Comparison of ENCODE assay signal across 9 mouse cellular contexts in genomic region chr2:10081453-10082080, GRCm38 (mm10). TPM values are rescaled to one million over a fixed set of nuclear protein-coding genes. Genes with fewer than 3 reads are reported as not detected.
DNase-seq lines count a peak whose midpoint lies in the region; ATAC-seq and TF ChIP-seq lines count a peak whose summit lies in the region.
"Had no signal": no experiment of that assay in that cellular context is flagged by ENCODE, and none has a peak within 500 bp of the region (broad histone marks: within the 10 kb centered on the region; RNA-seq: fewer than 3 reads in every experiment).

No protein-coding gene starts in this region.

- peak overlapping the region; percentile 72 for H3K4me2 ChIP-seq in kidney, postnatal 0 days (ENCODE audit: low read length)
- peak overlapping the region; percentile 70 for H3K4me2 ChIP-seq in neural tube, embryonic 12.5 days (replicated peaks)

- TF ChIP-seq CTCF in kidney, postnatal 0 days (IDR thresholded peaks at IDR 0.05; ENCODE audit: low read depth): no peak

- no peak for ATAC-seq in kidney, postnatal 0 days (replicated peaks; ENCODE audit: low FRiP score, low read depth)
- ATAC-seq in erythroblast, adult 5-6 weeks (replicated peaks; ENCODE audit: low FRiP score, poor library complexity, severe bottlenecking): peak; percentile 55
- ATAC-seq in neural tube, embryonic 12.5 days (ENCODE audit: low FRiP score, low read depth): no peak

- H3K4me3 ChIP-seq in kidney, postnatal 0 days (replicated peaks; ENCODE audit: low read depth, low read length): peak overlapping the region; percentile 83
- peak overlapping the region; percentile 92 for H3K4me3 ChIP-seq in limb, embryonic 10.5 days
- H3K4me3 ChIP-seq in neural tube, embryonic 12.5 days: no peak overlapping the region

- H3K27ac ChIP-seq in kidney, postnatal 0 days: no peak overlapping the region
- no peak overlapping the region for H3K27ac ChIP-seq in limb, embryonic 10.5 days
- no peak overlapping the region for H3K27ac ChIP-seq in neural tube, embryonic 12.5 days

- H3K27me3 ChIP-seq in kidney, postnatal 0 days (ENCODE audit: insufficient read depth, low read length): no peaks in the 10 kb centered on the region
- H3K27me3 ChIP-seq in limb, embryonic 10.5 days (ENCODE audit: low read depth, poor library complexity, severe bottlenecking): no peaks in the 10 kb centered on the region
- no peaks in the 10 kb centered on the region for H3K27me3 ChIP-seq in neural tube, embryonic 12.5 days (replicated peaks)

- 86% methylated on average over 5 of the region's 5 CpGs for WGBS in kidney, postnatal 0 days
- WGBS in limb, embryonic 10.5 days: 83% methylated on average over 5 of the region's 5 CpGs
- 89% methylated on average over 5 of the region's 5 CpGs for WGBS in neural tube, embryonic 12.5 days

- DNase-seq in kidney, postnatal 0 days (ENCODE audit: low spot score): no peak
- DNase-seq in kidney, postnatal 4 days: no peak
- DNase-seq in limb, embryonic 10.5 days (ENCODE audit: low spot score): no peak
- DNase-seq in right cerebral cortex, postnatal 25 days: no peak
- DNase-seq in kidney, postnatal 10 days: no peak
- DNase-seq in layer of hippocampus, adult 9-10 months (ENCODE audit: low spot score): no peak
- DNase-seq: thymus, postnatal 4 days had no signal

- H3K4me1 ChIP-seq in kidney, postnatal 0 days (replicated peaks; ENCODE audit: insufficient read depth, low read length): peaks cover 18% of the 10 kb centered on the region; the same call in 1 of the 2 replicates
- H3K4me1 ChIP-seq in limb, embryonic 10.5 days: peaks cover 22% of the 10 kb centered on the region
- H3K4me1 ChIP-seq in neural tube, embryonic 12.5 days: peaks cover 24% of the 10 kb centered on the region

- H3K9me3 ChIP-seq in kidney, postnatal 0 days (replicated peaks; ENCODE audit: low read length): no peaks in the 10 kb centered on the region
- H3K9me3 ChIP-seq in limb, embryonic 10.5 days (replicated peaks): no peaks in the 10 kb centered on the region
- no peaks in the 10 kb centered on the region for H3K9me3 ChIP-seq in neural tube, embryonic 12.5 days

- 0 out of 2 replicates have a peak, but pooled peaks cover 6% of the 10 kb centered on the region for H3K36me3 ChIP-seq in kidney, postnatal 0 days (ENCODE audit: insufficient read depth, low read length)
- peaks cover 40% of the 10 kb centered on the region for H3K36me3 ChIP-seq in limb, embryonic 10.5 days
- peaks cover 10% of the 10 kb centered on the region; the same call in 1 of the 2 replicates for H3K36me3 ChIP-seq in neural tube, embryonic 12.5 days

- H3K9ac ChIP-seq in kidney, postnatal 0 days (ENCODE audit: low read depth, low read length): no peak overlapping the region
- H3K9ac ChIP-seq in neural tube, embryonic 12.5 days: peak overlapping the region; percentile 80; the same call in 1 of the 2 replicates

RNA-seq across cellular contexts. Expression of gene Kin, which starts 1.2 kb away (rescaled TPM):
- polyA plus RNA-seq in kidney, postnatal 0 days (2015; fragmentation: Nextera tagmentation; extraction: Ambion mirVana): 28.3 TPM in 2 replicates
- total RNA-seq in erythroblast, adult 5-6 weeks (2015; ENCODE audit: low replicate concordance): 75.3 and 77.3 TPM in 2 replicates
- total RNA-seq in erythroblast, adult 5-6 weeks (2017; ENCODE audit: low replicate concordance): 149 and 186 TPM in 2 replicates
- 32.2 and 35.0 TPM in 2 replicates for polyA plus RNA-seq in limb, embryonic 10.5 days (2016; fragmentation: Nextera tagmentation; extraction: Ambion mirVana)
- polyA plus RNA-seq in neural tube, embryonic 12.5 days (2016; fragmentation: Nextera tagmentation; extraction: Ambion mirVana): 37.9 and 40.6 TPM in 2 replicates

RNA-seq across cellular contexts. Expression of gene Atp5c1, which starts 1.3 kb away (rescaled TPM):
- polyA plus RNA-seq in kidney, postnatal 0 days (2015; fragmentation: Nextera tagmentation; extraction: Ambion mirVana): 1,000 and 1,009 TPM in 2 replicates
- 157 and 158 TPM in 2 replicates for total RNA-seq in erythroblast, adult 5-6 weeks (2015; ENCODE audit: low replicate concordance)
- total RNA-seq in erythroblast, adult 5-6 weeks (2017; ENCODE audit: low replicate concordance): 107 and 112 TPM in 2 replicates
- 543 and 559 TPM in 2 replicates for polyA plus RNA-seq in limb, embryonic 10.5 days (2016; fragmentation: Nextera tagmentation; extraction: Ambion mirVana)
- polyA plus RNA-seq in neural tube, embryonic 12.5 days (2016; fragmentation: Nextera tagmentation; extraction: Ambion mirVana): 474 and 482 TPM in 2 replicates

RNA-seq across cellular contexts. Expression of gene Taf3, which starts 33.2 kb away (rescaled TPM):
- 12.6 and 13.7 TPM in 2 replicates for polyA plus RNA-seq in kidney, postnatal 0 days (2015; fragmentation: Nextera tagmentation; extraction: Ambion mirVana)
- total RNA-seq in erythroblast, adult 5-6 weeks (2015; ENCODE audit: low replicate concordance): 5.9 and 9.6 TPM in 2 replicates
- total RNA-seq in erythroblast, adult 5-6 weeks (2017; ENCODE audit: low replicate concordance): 3.5 and 3.8 TPM in 2 replicates
- 15.1 and 16.3 TPM in 2 replicates for polyA plus RNA-seq in limb, embryonic 10.5 days (2016; fragmentation: Nextera tagmentation; extraction: Ambion mirVana)
- polyA plus RNA-seq in neural tube, embryonic 12.5 days (2016; fragmentation: Nextera tagmentation; extraction: Ambion mirVana): 16.0 TPM in 2 replicates

RNA-seq across cellular contexts. Expression of gene Itih2, which starts 49.6 kb away (rescaled TPM):
- polyA plus RNA-seq in kidney, postnatal 0 days (2015; fragmentation: Nextera tagmentation; extraction: Ambion mirVana): 0.78 TPM in 2 replicates
- total RNA-seq in erythroblast, adult 5-6 weeks (2015; ENCODE audit: low replicate concordance): not detected in 2 replicates
- not detected in 2 replicates for total RNA-seq in erythroblast, adult 5-6 weeks (2017; ENCODE audit: low replicate concordance)
- 0.23 TPM in 1 of 2 replicates, not detected in the other for polyA plus RNA-seq in limb, embryonic 10.5 days (2016; fragmentation: Nextera tagmentation; extraction: Ambion mirVana)
- 0.57 and 0.94 TPM in 2 replicates for polyA plus RNA-seq in neural tube, embryonic 12.5 days (2016; fragmentation: Nextera tagmentation; extraction: Ambion mirVana)
